Mouse (Mus musculus): ENCODE measurements around the gene Mef2c. TPM values are rescaled to one million over a fixed set of nuclear protein-coding genes. Genes with fewer than 3 reads are reported as not detected.

The Mef2c gene
- total RNA-seq, 2 experiments from 2014 or later: 57.4 to 86.5 TPM

DNA sequence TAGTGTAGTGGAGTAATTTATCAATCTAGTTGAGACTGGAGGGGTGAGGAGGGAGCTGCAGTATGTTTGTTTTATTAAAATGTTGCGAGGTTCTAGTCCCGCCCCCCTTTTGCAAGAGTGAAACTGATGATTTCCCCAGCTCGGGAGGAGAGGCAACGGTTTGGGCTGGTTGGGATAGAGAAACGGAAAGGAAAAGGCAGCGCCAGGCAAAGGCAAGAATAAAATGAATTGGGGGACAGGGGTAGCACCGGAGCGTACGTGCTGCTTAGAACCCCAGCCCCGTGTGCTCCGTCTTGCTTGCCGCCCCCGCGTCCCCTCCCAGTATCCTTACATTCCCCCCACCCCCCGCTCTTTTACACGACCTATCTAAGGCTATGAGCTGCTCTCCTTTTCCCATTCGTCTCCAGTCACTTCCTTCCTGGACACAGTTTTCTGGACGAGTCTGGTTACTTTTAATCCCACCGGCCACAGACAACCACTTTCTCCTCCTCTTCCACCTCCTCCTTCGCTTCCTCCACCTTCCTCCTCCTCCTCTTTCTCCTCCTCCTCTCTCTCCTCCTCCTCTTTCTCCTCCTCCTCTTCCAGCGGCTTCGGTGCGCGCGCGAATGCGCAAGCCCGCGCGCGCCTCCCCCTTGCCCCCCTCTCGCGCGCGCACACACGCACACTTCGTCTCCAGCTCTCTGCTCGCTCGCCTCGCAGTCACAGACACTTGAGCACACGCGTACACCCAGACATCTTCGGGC, 20.5 kb downstream of the Mef2c start:
- peak; percentile 76 for ATAC-seq (ENCODE audit: poor library complexity, severe bottlenecking)

DNA sequence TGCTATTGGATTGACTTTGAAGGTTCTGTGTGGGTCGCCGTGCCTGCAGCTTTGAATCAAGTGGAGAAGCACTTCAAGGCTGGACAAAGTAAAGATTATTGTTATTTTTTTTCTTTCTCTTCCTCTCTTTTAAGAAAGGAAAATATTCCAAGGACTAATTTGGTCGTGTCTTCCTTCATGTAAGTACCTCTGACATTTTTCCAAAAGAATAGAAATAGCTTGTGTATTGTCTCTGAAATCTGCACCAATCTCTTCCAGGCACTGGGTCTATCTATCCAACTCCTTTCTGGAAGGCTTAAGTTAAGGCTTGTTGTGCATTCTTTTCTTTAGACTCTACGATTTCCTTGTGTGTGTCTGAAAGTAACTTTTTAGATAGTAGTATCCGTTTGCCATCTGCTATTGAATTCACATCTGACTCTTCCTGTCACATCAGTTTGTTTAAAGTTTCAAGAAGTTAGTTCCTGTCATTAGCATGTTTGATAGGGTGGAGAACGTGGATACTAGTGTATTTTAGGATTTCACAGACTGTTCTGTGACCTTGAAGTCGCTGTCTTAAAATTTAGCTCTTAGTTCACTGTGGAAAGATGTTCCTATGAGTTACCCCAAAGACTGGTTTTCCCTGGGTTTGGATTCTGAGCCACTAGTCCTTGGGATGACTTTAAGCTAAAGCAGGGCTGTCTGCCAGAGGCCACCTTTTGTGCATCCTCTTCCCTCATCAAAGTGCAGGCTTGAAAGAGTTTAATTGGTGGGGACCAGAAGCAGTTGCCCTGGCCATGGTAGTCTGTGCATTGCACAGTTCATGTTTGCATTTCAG, 21.3 kb downstream of the Mef2c start:
- ATAC-seq (ENCODE audit: poor library complexity, severe bottlenecking): peak; percentile 8

DNA sequence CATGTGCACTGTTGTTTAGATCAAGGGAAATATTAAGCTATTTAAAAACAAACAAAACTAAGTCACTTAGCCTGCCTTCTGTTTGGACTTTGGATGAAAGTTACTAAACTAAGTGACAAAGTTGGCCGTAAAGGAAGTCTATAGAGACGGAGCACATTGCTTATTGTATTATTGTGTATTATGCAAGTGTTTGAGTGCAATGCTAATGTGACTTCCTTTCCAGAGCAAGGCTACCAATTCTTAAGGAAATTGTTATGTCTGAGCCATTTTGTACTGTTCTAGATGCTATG, 21.8 kb downstream of the Mef2c start:
- peak; percentile 30 for ATAC-seq (ENCODE audit: poor library complexity, severe bottlenecking)

DNA sequence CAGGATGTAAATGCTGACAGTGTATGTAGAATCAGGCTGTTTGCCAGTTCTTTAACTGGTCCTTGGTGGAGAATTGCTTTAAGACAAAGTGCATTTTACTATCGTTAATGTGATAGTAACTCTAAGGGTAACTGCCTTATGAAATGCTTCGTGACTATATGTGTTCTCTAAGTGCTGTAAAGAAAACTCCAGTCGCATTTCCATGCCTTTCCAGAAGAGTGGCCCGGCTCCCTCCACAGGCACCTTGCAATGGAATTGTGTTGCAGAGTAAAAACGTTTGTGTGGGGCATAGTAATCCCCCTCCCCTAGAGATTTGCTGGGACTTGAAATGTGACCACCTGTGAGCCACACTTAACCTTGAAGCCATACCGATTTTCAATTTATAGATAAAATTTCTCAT, 22.2 kb downstream of the Mef2c start:
- ATAC-seq (ENCODE audit: poor library complexity, severe bottlenecking): no peak

DNA sequence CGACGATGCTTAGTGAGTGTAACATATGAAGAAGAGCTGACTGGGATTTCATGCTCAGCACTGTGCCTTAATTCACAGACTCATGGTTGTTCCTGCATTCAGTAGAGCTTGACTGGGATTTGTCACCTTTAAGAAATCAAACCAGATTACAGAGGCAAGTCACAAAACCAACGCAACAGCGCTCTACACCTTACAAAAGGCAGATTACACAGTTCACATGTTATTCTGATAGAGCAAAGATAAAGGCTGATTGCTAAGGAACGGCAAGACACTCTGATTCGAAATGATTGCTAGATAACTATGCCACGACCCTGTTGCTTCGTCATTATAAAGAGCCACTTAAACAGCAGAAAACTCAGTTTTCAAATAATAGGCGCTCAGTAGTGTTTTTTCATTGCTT, 24.1 kb downstream of the Mef2c start:
- ATAC-seq (ENCODE audit: poor library complexity, severe bottlenecking): no peak

DNA sequence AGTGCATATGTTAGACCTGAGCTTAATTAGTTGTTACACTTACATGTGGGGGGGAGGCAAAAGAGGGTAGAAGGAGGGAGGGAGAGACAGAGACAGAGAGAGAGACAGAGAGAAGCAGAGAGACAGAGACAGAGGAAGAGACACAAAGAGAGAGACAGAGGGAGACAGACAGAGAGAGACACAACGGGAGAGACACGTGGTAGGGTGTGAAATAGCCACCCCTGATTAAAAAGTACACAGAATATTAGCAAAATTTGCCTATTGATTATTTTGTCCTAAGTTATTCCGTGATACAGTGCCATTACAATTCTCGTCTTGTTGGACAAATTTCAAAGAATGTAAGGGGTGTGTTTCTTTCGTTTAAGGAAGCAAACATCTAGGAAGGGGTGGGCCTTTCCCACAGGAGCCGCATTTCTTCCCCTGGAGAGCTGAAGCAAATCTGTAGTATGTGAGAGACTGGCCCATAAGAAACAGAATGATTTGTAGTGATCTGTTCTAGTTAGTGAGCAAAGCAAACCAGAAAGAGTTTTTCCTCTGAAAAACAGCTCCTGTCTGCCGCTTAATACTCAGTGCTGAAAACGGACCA, 26.0 kb downstream of the Mef2c start:
- no peak for ATAC-seq (ENCODE audit: poor library complexity, severe bottlenecking)

DNA sequence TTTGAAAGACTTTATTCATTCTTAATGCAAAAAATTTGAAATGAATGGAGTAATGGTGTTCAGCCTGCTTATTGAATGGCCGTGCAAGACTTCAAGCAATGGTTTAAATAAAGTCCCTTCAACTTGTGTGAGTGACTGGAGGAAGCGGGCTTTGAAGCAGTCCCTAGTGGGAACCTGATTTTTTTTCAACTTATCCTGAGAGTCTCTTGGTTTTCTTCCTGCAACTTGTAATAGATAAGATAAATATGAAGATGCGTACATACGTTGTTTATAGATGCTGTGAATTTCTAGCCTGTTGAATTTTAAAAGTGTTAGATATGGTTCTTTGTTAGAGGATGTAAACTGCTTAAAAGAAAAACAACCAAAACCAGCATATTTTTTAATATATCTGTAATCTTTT, 27.1 kb downstream of the Mef2c start:
- ATAC-seq (ENCODE audit: poor library complexity, severe bottlenecking): no peak

DNA sequence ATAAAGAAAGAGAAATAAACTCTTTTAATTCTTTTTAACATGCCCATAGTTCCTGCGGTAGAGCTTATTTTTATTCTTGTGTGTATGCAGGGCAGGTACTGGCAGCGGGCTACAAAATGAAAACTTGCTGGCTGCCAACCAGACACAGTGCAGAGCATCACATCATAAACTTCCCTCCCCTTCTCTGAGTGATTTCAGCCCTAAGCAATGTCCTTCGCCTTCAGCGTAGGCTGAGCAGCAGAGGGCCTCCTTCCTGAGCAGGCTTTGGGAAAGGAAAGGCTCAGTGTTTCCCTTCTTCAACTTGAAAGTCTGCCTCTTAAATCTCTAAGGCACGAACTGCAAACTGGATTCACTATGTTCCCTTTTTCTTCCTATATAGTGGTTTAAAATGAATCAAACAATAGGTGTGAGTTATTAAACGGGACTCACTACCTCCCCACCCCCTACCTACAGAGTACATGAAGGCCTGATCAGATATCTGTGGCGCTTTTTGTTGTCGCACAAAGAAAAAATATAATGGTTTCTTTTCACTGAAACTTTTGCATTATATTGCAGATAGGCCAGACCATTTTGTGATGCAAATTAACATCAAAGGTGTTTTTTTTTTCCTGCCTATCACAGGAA, 28.2 kb downstream of the Mef2c start:
- peak; percentile 72 for ATAC-seq (ENCODE audit: poor library complexity, severe bottlenecking)

DNA sequence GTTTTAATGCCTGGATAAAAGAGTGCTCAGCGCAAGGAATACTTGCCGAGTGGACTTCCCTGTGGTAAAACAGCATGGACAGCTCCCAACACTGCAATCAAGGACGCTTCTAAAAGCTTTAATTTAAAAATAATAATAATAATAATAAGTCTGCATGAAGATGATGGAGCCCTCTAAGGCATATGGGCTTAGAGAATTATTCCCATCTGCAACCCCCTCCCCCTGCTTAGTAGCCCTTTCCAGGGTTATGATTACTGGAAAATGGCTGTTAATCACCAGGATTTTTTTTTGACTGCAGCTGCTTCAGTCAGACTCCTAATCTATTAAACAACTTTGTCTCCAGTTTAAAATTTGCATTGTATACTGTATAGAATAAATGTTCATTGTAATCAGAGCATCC, 32.5 kb downstream of the Mef2c start:
- no peak for ATAC-seq (ENCODE audit: poor library complexity, severe bottlenecking)

DNA sequence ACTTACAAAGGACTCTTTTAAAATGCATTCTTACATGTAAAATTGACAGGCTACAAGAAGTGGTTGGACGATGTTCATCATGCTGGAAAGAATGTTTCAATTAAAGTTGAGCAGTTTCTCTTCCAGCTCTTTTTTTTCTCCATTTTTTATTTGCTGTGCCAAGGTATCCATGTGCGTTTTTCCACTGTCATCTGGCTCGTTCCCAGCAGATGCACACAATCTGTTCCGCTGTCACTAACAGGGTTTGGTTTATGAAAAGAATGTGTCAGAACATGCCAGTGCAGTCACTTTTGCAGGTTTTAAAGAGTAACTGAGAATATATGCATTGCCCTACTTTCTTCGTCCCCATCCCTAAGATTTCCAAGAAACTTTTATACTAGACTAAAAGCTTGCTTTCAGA, 33.3 kb downstream of the Mef2c start:
- ATAC-seq (ENCODE audit: poor library complexity, severe bottlenecking): no peak

DNA sequence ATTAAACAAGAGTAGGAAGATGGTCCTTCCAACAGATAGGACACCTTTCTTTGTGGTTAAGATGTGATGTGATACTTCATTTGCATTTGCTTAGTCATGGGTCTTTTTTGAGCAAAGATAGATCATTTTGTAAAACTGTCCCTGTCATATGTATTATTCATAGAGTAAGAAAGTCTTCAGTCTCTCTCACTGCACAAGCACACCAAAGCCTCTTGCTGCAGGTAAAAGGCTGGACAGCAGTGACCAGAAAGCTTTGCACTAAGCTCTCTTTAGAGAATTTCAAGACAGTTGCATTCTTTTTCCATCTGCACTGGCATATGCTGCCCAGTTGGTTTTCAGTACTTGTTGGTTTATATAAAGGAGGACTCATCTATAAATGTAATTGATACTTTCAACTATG, 36.1 kb downstream of the Mef2c start:
- no peak for ATAC-seq (ENCODE audit: poor library complexity, severe bottlenecking)

DNA sequence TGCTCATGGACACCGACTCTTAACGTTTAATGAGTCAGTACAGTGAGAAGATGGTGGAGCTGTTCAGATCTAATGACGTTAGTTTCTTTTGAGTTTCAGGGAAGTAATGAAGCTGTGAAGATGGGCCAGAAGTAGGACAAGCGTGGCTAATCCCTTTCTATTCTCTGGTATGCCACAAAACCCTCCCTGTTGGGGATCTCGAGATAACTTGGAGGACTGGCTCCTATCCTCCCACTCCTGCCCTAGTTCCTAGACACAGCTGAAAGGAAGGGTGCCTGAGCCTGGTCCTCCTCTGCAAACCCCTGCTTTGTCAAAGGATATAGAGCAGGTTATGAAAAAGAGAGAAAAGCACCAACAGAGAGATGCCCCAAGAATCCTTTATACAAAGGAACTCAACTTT, 38.8 kb downstream of the Mef2c start:
- no peak for ATAC-seq (ENCODE audit: poor library complexity, severe bottlenecking)

DNA sequence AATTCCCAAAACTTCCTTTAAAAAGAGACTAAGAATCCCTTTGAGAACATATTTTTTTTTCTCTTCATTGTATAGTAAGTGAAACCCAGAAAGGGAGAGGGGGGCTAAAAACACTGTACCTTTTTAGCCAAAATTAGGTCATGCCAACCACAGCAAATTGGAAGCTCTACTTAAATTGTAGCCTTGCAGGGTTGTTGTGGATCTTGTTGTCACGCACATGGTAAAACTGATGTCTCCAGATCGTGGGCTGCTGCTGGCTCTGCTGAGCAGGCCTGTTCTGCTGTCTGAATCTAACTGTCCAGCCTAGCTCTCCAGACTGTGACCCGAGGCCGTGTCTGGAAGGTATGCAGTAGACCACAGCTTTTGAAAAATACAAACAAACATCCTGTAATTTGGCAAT, 40.9 kb downstream of the Mef2c start:
- ATAC-seq (ENCODE audit: poor library complexity, severe bottlenecking): no peak

DNA sequence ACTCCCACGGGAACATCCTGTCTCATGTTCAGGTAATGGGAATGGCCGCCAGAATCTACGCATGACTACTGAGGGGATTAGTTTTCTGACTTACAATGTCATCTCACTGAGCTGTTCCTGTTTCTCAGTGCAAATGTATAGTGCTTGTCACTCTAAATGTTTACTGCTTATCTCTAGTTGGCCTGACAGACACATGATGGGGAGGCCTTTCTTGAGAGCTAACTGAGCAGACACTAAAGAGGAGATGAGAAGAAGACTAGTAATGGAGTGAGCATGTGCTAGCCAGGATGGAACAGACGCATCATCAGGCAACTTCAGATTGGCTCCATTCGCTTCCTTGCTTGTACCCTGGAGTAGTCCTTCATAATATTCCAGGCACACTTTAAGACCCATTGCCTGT, 43.0 kb downstream of the Mef2c start:
- no peak for ATAC-seq (ENCODE audit: poor library complexity, severe bottlenecking)

DNA sequence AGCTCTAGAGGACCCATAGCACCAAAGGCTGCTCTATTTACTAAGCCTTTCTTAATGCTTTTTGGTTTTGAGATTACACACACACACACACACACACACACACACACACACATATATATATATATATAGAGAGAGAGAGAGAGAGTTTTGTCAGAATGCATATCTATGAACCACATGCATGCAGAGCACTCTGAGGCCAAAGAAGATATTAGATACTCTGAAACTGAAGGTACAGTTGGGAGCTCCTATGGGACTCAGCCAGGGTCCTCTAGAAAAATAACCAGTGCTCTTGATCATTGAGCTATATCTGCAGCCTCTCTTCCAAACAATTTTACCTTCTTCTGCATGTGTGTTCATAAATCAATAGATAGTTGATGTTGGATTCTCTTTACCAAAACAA, 47.4 kb downstream of the Mef2c start:
- ATAC-seq (ENCODE audit: poor library complexity, severe bottlenecking): no peak

DNA sequence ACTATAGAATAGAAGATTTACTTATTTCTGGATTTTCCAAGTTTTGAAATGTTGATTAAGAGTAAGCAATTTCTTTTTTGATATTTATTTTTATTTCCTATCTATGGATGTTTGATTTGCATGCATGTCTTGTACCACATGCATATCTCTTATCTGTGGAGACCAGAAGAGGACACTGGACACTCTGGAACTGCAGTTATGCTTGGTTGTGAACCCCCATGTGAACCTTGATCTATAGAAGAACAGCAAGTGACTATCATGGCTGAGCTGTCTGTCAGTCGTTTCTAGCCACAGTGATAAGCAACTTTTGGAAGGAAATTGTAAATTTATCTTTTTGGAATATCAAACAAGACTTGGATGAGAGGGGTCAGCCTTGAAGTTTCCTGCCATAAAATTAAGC, 48.2 kb downstream of the Mef2c start:
- ATAC-seq (ENCODE audit: poor library complexity, severe bottlenecking): no peak

DNA sequence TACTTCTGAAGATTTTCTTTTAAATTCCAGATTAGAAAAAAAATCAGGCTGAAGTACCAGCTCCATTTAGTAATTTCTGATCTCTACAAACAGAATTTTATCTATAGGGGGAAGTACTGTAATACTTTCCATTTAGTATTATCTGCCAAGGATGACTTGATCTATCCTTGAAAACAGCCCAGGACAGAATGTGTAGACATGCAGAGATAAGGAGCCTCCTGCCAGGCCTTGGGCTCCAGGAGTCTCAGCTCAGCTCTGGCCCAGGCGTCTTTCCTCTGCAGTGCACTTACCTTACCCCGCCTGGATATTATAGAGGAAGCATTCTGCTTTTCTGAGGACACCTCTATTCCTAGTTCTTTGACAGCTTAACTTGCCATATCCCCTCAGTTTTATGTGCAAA, 59.4 kb downstream of the Mef2c start:
- no peak for ATAC-seq (ENCODE audit: poor library complexity, severe bottlenecking)

DNA sequence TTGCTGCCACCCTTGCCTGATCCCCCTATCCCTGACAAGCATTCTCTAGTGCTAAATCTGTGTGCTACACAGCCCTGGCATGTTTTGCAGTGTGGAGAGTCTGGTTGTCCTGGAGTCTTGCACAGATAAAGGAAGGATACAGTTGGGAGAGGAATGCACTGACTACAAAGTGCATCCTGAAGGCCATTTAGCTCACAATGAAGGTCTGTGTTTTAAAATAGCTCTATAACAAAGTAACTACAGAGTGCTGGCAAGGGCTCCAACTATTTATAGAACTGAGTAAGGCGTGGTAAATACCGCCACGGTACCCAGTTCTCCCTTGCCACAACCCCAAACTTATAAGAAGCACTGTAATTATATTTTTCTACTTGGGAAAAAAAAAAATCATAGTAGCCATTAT, 61.9 kb downstream of the Mef2c start:
- ATAC-seq (ENCODE audit: poor library complexity, severe bottlenecking): peak; percentile 59

DNA sequence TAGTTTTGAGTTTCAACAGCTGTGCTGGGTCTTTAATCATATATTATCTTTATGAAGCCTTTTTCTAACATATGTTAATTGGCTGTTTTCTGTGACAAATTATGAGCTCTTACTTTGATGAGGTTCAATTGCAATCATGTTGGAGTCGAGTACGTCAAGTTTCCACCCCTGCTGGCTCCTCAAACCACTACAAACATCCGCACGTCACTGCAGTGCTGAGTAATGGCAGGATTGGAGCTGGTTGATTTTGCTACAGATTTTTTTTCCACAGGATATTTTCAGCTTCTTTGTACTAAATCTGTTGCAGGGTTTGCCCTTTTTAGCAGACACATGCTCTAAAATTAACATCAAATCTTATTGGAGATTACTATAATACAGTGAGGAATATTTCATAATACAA, 62.3 kb downstream of the Mef2c start:
- ATAC-seq (ENCODE audit: poor library complexity, severe bottlenecking): peak; percentile 44

DNA sequence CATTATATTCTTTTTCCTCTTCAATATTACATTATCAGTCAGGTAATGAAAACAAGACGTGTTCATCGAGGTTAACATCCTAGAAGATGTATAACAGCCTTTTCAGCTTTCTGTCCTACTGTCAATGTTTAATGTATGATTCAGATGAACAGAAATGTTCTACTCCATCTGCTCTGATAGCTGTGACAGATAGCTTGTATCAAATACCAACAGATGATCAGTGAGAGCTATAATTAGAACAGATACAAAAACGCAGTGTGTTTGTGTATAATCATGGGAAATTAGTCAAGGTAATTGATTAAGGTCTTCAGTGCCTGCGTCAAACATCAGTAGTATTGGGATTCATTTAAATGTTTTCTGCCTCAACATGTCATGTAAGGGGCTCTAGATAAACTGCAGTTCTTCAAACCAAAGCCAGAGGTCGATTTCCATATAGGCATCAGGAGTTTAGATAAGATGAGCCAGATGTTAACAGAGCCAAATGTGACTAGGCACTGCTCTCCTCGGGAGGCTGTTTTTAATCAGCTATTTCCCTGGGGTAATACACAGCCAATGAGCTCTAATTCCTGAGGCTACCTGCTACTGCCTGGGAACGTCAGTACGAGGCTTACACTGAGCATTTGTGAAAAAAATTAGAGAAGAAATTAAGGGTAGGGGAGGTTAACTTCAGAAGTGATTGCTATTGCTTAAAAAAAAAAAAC, 63.1 kb downstream of the Mef2c start:
- ATAC-seq (ENCODE audit: poor library complexity, severe bottlenecking): no peak

DNA sequence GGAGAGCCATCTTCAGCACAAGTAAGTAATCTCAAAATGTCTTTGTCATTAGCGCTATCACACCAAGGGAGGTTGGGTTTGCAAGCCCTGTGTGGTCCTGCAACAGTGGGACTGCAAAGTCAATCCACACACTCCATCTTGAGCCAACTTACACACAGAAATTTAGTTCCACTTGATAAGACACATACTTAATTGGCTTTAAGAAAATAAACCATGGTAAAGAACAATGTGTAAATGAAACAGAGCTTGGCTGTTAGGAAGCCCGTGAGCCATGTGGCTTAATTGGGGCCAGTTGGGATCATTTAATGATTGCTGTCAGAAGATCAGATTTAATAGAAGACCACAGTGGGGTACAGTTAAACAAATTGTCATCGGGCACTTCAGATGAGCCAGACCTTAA, 63.8 kb downstream of the Mef2c start:
- ATAC-seq (ENCODE audit: poor library complexity, severe bottlenecking): no peak

Data from megakaryocyte, adult 5-6 weeks (primary cell).